Mouse (Mus musculus): Measurements from ENCODE around the gene Eif4b.

DNA sequence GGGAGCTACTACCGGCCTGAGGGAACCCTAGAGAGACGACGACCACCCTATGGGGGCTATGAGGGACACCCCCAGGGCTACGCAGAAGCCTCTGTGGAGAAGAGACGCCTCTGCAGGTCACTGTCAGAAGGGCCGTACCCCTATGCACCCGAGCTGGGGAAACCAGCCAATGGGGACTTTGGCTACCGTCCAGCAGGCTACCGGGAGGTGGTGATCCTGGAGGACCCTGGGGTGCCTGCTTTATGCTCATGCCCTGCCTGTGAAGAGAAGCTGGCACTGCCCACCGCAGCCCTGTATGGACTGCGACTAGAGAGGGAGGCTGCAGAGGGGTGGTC, 37.9 kb downstream of the Eif4b start:
- TF ChIP-seq EP300 (IDR thresholded peaks at IDR 0.05) (no peak), CTCF (IDR thresholded peaks at IDR 0.05) (no peak)

Measured in lung, postnatal 0 days (tissue).